Mouse (Mus musculus): Measurements from ENCODE around the gene Prlr. TPM values are rescaled to one million over a fixed set of nuclear protein-coding genes. Genes with fewer than 3 reads are reported as not detected.

The Prlr gene
- total and polyA plus RNA-seq, 3 experiments, result not detected

DNA sequence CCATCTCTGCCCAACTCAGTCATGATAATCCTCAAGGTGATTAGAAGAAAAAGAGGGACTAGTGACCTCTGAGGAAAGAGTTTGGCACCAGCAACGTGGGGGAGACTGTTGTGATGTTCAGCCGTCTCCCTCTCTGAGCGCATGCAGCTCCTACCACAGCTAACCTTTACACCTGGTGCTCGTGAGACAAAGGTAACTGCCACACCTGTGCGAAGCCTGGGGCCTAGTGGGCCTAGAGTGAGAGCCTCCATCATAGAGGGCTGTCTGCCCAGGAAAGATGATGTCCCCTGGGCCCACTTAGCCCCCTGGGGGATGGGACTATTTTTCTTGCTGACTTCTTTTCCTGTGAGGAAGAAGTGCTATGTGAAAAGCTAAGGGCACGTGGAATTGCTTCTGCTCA, 36.2 kb downstream of the Prlr start:
- DNase-seq (ENCODE audit: low read depth, low spot score), result no peak
- Histone ChIP-seq H3K27ac (ENCODE audit: control insufficient read depth, low read depth, low read length) (no peak overlapping the region), H3K79me2 (ENCODE audit: control insufficient read depth, insufficient read depth, low read length, poor library complexity) (no peaks in the 10 kb centered on the region), H3K9me3 (replicated peaks; ENCODE audit: insufficient read depth, low read length) (no peaks in the 10 kb centered on the region), H3K4me1 (ENCODE audit: control insufficient read depth in 1 of 2, insufficient read depth in 2 of 2, low read length in 2 of 2) (no peaks in the 10 kb centered on the region), H3K27me3 (ENCODE audit: control insufficient read depth in 1 of 2, insufficient read depth in 2 of 2, low read length in 2 of 2) (no peaks in the 10 kb centered on the region), H3K36me3 (ENCODE audit: control insufficient read depth in 1 of 2, insufficient read depth in 2 of 2, low read length in 2 of 2) (no peaks in the 10 kb centered on the region), H3K4me3 (ENCODE audit: control insufficient read depth in 1 of 2, insufficient read depth in 1 of 2, low read depth in 2 of 2, low read length in 2 of 2) (no peak overlapping the region), H3K9ac (ENCODE audit: control insufficient read depth, low read depth, low read length, poor library complexity, severe bottlenecking) (no peak overlapping the region)
- TF ChIP-seq CHD2 (IDR thresholded peaks at IDR 0.05; ENCODE audit: low read length) (no peak), MYB (IDR thresholded peaks at IDR 0.05; ENCODE audit: low read depth, low read length) (no peak), USF1 (IDR thresholded peaks at IDR 0.05; ENCODE audit: low read depth, low read length) (no peak), MAX (IDR thresholded peaks at IDR 0.05; ENCODE audit: low read length) (no peak)

GRCm38 (mm10) chr15:10213710-10214109, 36.7 kb downstream of the Prlr start:
- H3K4me3 ChIP-seq (ENCODE audit: control insufficient read depth in 1 of 2, insufficient read depth in 1 of 2, low read depth in 2 of 2, low read length in 2 of 2), result no peak overlapping the region
- H3K9ac ChIP-seq (ENCODE audit: control insufficient read depth, low read depth, low read length, poor library complexity, severe bottlenecking), result no peak overlapping the region
- H3K79me2 ChIP-seq (ENCODE audit: control insufficient read depth, insufficient read depth, low read length, poor library complexity), result no peaks in the 10 kb centered on the region
- no peaks in the 10 kb centered on the region for H3K4me1 ChIP-seq (ENCODE audit: control insufficient read depth in 1 of 2, insufficient read depth in 2 of 2, low read length in 2 of 2)
- DNase-seq (ENCODE audit: low read depth, low spot score), result no peak
- no peaks in the 10 kb centered on the region for H3K36me3 ChIP-seq (ENCODE audit: control insufficient read depth in 1 of 2, insufficient read depth in 2 of 2, low read length in 2 of 2)
- H3K27me3 ChIP-seq (ENCODE audit: control insufficient read depth in 1 of 2, insufficient read depth in 2 of 2, low read length in 2 of 2), result no peaks in the 10 kb centered on the region
- H3K9me3 ChIP-seq (replicated peaks; ENCODE audit: insufficient read depth, low read length), result no peaks in the 10 kb centered on the region
- TF ChIP-seq GATA1 (IDR thresholded peaks at IDR 0.05; ENCODE audit: low read depth, low read length) (no peak), SMC3 (IDR thresholded peaks at IDR 0.05; ENCODE audit: low read depth, low read length) (no peak), KAT2A (conservative IDR thresholded peaks at IDR 0.05; ENCODE audit: low read depth, low read length) (no peak), RAD21 (IDR thresholded peaks at IDR 0.05; ENCODE audit: low read depth, low read length) (no peak), CHD1 (IDR thresholded peaks at IDR 0.05; ENCODE audit: low read depth, low read length) (no peak), MXI1 (IDR thresholded peaks at IDR 0.05; ENCODE audit: low read depth, low read length) (no peak), MYB (IDR thresholded peaks at IDR 0.05; ENCODE audit: low read depth, low read length) (no peak), POLR2AphosphoS2 (IDR thresholded peaks at IDR 0.05; ENCODE audit: low read length) (no peak), USF2 (IDR thresholded peaks at IDR 0.05; ENCODE audit: borderline replicate concordance in 1 of 2, insufficient read depth in 1 of 2, low read depth in 1 of 2, low read length in 2 of 2) (no peak), USF1 (IDR thresholded peaks at IDR 0.05; ENCODE audit: low read depth, low read length) (no peak)
- no peak overlapping the region for H3K27ac ChIP-seq (ENCODE audit: control insufficient read depth, low read depth, low read length)

GRCm38 (mm10) chr15:10215719-10216118, 38.7 kb downstream of the Prlr start:
- H3K9ac ChIP-seq (ENCODE audit: control insufficient read depth, low read depth, low read length, poor library complexity, severe bottlenecking), result no peak overlapping the region
- DNase-seq (ENCODE audit: low read depth, low spot score), result no peak
- H3K36me3 ChIP-seq (ENCODE audit: control insufficient read depth in 1 of 2, insufficient read depth in 2 of 2, low read length in 2 of 2), result no peaks in the 10 kb centered on the region
- H3K9me3 ChIP-seq (replicated peaks; ENCODE audit: insufficient read depth, low read length), result no peaks in the 10 kb centered on the region
- no peaks in the 10 kb centered on the region for H3K27me3 ChIP-seq (ENCODE audit: control insufficient read depth in 1 of 2, insufficient read depth in 2 of 2, low read length in 2 of 2)
- TF ChIP-seq CHD2 (IDR thresholded peaks at IDR 0.05; ENCODE audit: low read length) (no peak), ETS1 (IDR thresholded peaks at IDR 0.05; ENCODE audit: low read depth, low read length) (no peak), USF1 (IDR thresholded peaks at IDR 0.05; ENCODE audit: low read depth, low read length) (no peak), MAZ (IDR thresholded peaks at IDR 0.05; ENCODE audit: low read depth, low read length) (no peak), MYC (IDR thresholded peaks at IDR 0.05; ENCODE audit: low read depth, low read length) (no peak), ZNF384 (IDR thresholded peaks at IDR 0.05; ENCODE audit: low read depth, low read length) (no peak), ZMIZ1 (IDR thresholded peaks at IDR 0.05; ENCODE audit: low read depth, low read length) (no peak), GATA1 (IDR thresholded peaks at IDR 0.05; ENCODE audit: low read depth, low read length) (no peak), NRF1 (IDR thresholded peaks at IDR 0.05; ENCODE audit: insufficient read depth, low read depth, low read length, poor library complexity, severe bottlenecking) (no peak)
- H3K4me3 ChIP-seq (ENCODE audit: control insufficient read depth in 1 of 2, insufficient read depth in 1 of 2, low read depth in 2 of 2, low read length in 2 of 2), result no peak overlapping the region
- no peaks in the 10 kb centered on the region for H3K4me1 ChIP-seq (ENCODE audit: control insufficient read depth in 1 of 2, insufficient read depth in 2 of 2, low read length in 2 of 2)
- no peak overlapping the region for H3K27ac ChIP-seq (ENCODE audit: control insufficient read depth, low read depth, low read length)
- H3K79me2 ChIP-seq (ENCODE audit: control insufficient read depth, insufficient read depth, low read length, poor library complexity), result no peaks in the 10 kb centered on the region

All from MEL (cell line).